Mouse (Mus musculus): Measurements from ENCODE around the gene Sparc.

DNA sequence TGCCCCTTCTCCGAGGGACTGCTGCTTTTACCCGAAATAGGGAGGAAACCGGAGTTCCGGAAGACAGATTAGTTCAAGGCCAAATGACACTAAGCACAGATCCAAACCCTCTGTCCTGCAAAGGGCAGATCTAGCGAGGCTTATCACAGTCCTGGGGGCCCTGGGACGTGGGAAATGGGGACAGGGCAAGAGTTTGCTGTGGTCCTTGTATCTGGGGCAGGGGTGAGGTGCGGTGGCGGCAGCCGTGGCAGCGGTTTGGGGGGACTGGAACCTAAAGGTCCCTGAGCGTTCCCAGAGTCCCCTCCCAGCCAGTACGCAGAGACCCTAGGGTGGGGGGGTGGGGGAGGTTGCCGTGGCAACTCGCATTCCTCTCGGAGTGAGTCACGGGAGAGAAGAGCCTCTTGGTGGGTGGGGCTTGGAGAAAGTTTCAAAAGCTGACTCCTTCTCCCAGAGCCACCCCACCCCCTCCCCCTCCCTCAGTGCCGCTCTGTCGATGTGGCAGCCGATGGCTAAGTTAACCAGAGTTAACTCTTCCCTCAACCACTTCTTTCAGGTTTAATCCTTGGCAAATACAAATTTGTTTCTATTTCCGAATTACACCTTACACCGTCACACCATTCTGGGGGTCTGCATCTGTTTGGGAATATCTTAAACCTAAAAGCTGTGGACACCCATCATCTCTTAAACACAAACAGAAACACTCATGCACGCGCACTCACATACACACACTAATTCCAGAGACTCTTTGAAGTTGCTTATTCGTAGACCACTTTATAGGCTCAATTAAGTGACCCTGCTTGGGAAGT, 4.9 kb downstream of the Sparc start:
- TF ChIP-seq CTCF (IDR thresholded peaks at IDR 0.05; ENCODE audit: low read depth) (no peak), EP300 (IDR thresholded peaks at IDR 0.05; ENCODE audit: low read depth) (no peak)

Measured in liver, postnatal 0 days (tissue).